Mouse (Mus musculus) lung, adult 2 months (tissue): Measurements from ENCODE around the gene Cul7.

Source experiments
- CTCF ChIP-seq: fragments of 200-500 bp; IDR thresholded peaks from 2 replicates; pipeline ENCODE4 v1.5.1; 2011; ENCODE audit warnings: mild to moderate bottlenecking, low read length, control low read depth; ENCODE audit not compliant: insufficient read depth
- POLR2A ChIP-seq: fragments of 200-500 bp; IDR thresholded peaks from 2 replicates; pipeline ENCODE4 v1.6.1; 2011; ENCODE audit warnings: low read depth, mild to moderate bottlenecking, control low read depth, low read length, borderline replicate concordance; ENCODE audit errors: extremely low read depth

GRCm38 (mm10) chr17:46703971-46704886, 54.1 kb downstream of the Cul7 start:
- TF ChIP-seq POLR2A: no peak
- no peak for TF ChIP-seq CTCF
